Mouse (Mus musculus): ENCODE measurements around the gene Trim63. TPM values are rescaled to one million over a fixed set of nuclear protein-coding genes. Genes with fewer than 3 reads are reported as not detected.
"Not testable (repeated sequence)": the region's sequence is repeated elsewhere in the genome, so short reads cannot be mapped to it uniquely, and the experiment has no call there.

The Trim63 gene
- polyA plus RNA-seq, 1 experiment: not detected

DNA sequence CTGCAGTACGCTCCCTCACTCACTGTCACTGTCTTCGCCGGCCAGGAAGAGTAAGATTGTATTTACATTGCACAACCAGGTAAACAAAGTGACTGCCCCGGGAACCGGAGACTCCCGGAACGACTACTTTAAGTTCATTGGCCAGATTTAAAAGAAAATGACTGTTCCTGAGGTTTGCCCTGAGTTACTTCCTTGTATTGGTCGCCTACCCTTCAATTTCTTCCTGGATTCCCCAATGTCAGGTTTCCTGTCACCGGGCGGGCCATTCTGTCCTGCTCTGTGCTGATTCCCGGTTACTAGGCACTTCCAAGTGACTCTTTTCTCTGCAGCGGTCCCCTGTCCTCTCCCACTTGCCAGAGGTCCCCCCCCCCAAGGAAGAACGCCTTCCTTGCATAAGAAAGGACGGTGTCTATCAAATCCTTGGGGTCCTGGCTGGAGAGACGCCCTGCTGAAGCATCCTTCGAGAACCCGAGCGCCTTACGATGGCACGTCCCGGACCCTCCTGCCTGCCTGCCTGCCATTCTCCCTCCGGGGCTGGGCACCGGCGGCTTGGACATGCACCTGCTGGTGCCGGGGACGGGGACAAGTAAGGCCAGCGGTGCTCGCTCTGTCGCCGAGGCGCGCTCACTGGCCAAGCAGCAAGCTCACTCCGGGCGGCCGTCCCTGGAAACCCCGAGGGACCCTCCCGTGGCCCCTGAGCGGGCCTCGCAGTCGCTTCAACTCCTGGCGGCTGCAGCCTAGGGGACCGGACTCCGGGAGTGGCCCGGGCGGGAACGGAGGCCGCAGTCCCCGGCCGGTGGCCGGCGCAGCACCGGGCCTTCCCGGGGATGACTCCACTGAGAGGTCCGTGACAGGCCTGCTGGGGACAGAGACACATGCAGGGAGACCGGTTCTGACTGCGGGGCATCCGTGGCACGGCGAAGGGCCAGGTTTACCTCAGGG is 28.4 kb upstream of the Trim63 start:
- no peak for TF ChIP-seq CTCF (IDR thresholded peaks at IDR 0.05; ENCODE audit: insufficient read depth, low read depth, low read length)
- TF ChIP-seq POLR2A (IDR thresholded peaks at IDR 0.05; ENCODE audit: insufficient read depth, low read depth, low read length): no peak
- H3K4me1 ChIP-seq (ENCODE audit: control insufficient read depth, insufficient read depth, low read length): 0 out of 2 replicates have a peak, but pooled peaks cover 6% of the 10 kb centered on the region
- peak overlapping the region; percentile 98 for H3K4me3 ChIP-seq (ENCODE audit: insufficient read depth, low read depth, low read length)
- peak overlapping the region; percentile 42; the same call in 1 of the 2 replicates for H3K27ac ChIP-seq (ENCODE audit: insufficient read depth, low read depth, low read length)
- WGBS: 1% methylated on average over 59 of the region's 59 CpGs

DNA sequence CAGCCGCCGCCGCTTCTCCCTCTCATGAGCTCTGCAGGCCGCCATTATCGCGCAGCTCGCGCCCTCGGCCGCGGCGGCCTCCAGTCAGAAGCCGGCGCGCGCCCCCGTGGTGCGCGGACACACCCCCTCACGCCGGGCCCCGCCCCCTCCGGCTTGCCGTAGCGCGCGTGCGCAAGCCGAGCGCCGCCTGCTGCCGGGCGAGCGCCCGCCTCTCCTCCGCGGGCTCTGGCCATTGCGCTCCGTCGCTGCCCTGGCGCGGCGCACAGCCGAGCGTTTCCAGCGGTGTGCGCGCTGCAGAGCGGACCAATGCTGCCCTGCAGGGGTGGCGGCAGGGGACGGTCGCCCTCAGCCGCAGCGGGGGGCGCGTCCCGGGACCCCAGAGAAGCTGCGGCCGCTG is 27.8 kb upstream of the Trim63 start:
- under 1% methylated on average over 57 of the region's 59 CpGs for WGBS
- no peak for TF ChIP-seq CTCF (IDR thresholded peaks at IDR 0.05; ENCODE audit: insufficient read depth, low read depth, low read length)
- peak; percentile 93 for TF ChIP-seq POLR2A (IDR thresholded peaks at IDR 0.05; ENCODE audit: insufficient read depth, low read depth, low read length)
- 0 out of 2 replicates have a peak, but pooled peaks cover 6% of the 10 kb centered on the region for H3K4me1 ChIP-seq (ENCODE audit: control insufficient read depth, insufficient read depth, low read length)
- H3K4me3 ChIP-seq (ENCODE audit: insufficient read depth, low read depth, low read length): peak overlapping the region; percentile 98
- H3K27ac ChIP-seq (ENCODE audit: insufficient read depth, low read depth, low read length): peak overlapping the region; percentile 76

DNA sequence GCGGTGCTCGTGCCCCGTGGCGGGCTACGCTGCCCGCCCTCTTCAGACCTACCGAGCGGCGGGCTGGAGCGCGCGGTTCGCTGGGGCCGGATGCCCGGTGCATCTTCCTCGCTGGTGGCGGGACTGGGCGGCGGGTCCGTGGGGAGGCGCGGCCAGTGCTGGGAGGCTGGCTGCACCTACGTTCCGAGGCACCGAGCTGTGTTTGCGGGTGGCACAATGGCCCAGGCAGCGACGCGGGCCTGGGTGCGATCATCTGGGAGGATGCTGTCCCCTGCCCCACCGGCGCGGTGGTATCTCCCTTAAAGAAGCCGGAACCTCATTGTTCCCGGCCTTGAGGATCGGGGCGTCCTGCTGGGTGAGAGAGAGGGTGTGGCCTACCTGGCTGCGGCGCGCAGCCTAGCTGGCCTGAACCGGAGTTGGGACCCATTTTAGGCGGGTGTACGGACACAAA is 27.3 kb upstream of the Trim63 start, which contains the start of gene Pdik1l:
Gene Pdik1l, minus strand, starts transcription at position 321 of the 451 bp plus-strand sequence.
- Histone ChIP-seq H3K4me3 (ENCODE audit: insufficient read depth, low read depth, low read length) (peak within 1 kb of the TSS; percentile 98), H3K4me1 (ENCODE audit: control insufficient read depth, insufficient read depth, low read length) (0 out of 2 replicates have a peak, but pooled peaks cover 6% of the 10 kb centered on the region), H3K27ac (ENCODE audit: insufficient read depth, low read depth, low read length) (peak within 1 kb of the TSS; percentile 76)
- TF ChIP-seq CTCF (IDR thresholded peaks at IDR 0.05; ENCODE audit: insufficient read depth, low read depth, low read length) (no peak), POLR2A (IDR thresholded peaks at IDR 0.05; ENCODE audit: insufficient read depth, low read depth, low read length) (no peak)
- WGBS: under 1% methylated on average over 43 of the region's 43 CpGs

DNA sequence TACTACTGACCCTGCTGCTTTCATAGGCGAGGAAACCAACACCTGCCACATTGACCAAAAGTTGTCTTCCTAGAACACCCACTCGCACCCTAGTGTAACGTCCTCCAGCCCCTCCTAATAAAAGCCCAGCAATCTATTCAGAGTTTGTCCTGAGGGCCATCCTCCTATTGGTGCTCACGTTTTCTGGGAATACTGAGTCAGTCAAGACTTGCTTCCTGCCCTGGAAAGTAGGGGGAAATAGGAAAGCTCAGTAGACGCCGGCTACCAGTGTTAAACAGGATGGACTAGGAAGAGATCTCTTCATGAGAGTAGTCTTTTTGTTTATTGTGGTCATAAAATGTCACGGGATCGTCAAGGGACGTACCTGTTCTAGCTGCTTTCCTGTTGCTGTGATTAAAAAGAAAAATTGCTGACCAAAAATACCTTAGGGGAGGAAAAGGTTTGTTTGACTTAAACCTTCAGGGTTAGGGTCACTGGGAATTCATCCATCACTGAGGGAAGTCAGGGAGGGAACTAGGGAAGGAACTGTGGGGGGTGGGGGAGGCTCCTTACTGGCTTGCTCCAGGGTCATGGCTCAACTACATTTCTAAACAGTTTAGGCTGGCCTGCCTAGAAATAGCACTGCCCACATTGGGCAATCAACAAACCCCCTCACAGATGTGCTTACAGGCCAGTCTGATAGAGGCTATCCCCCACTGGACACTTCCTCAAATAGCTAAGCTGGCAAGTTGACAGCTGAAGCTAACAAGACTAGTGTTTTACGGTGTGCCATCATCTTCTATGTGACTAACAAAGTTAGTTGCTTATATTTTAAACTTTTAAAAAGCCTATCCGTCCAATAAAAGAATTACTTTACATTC is 26.3 kb upstream of the Trim63 start:
- Histone ChIP-seq H3K4me1 (ENCODE audit: control insufficient read depth, insufficient read depth, low read length) (0 out of 2 replicates have a peak, but pooled peaks cover 6% of the 10 kb centered on the region), H3K27ac (ENCODE audit: insufficient read depth, low read depth, low read length) (no peak overlapping the region), H3K4me3 (ENCODE audit: insufficient read depth, low read depth, low read length) (no peak overlapping the region)
- TF ChIP-seq POLR2A (IDR thresholded peaks at IDR 0.05; ENCODE audit: insufficient read depth, low read depth, low read length) (no peak), CTCF (IDR thresholded peaks at IDR 0.05; ENCODE audit: insufficient read depth, low read depth, low read length) (no peak)
- 49% methylated on average over 11 of the region's 11 CpGs for WGBS

DNA sequence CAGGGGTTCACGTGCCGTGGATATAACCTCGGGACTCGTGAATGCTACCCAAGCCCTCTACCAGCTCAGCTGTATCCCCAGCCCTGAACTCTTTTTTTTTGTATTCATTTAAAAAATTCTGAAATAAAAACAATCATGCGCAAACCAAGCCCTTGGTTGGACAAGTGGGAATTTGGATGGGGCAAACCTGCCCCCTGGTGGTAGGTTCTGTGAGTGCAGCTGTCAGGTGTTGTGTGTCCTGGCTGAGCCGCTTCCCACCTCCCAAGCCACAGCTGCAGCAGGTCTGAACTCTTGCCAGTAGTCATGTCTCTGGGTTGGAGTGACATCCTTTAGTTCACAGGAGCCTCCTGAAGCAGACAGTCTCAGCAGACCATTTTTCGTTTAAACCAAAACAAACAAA is 22.9 kb upstream of the Trim63 start:
- no peak for TF ChIP-seq POLR2A (IDR thresholded peaks at IDR 0.05; ENCODE audit: insufficient read depth, low read depth, low read length)
- TF ChIP-seq CTCF (IDR thresholded peaks at IDR 0.05; ENCODE audit: insufficient read depth, low read depth, low read length): peak; percentile 76
- Histone ChIP-seq H3K4me1 (ENCODE audit: control insufficient read depth, insufficient read depth, low read length) (no peaks in the 10 kb centered on the region), H3K4me3 (ENCODE audit: insufficient read depth, low read depth, low read length) (no peak overlapping the region), H3K27ac (ENCODE audit: insufficient read depth, low read depth, low read length) (no peak overlapping the region)
- 18% methylated on average over 7 of the region's 7 CpGs for WGBS

DNA sequence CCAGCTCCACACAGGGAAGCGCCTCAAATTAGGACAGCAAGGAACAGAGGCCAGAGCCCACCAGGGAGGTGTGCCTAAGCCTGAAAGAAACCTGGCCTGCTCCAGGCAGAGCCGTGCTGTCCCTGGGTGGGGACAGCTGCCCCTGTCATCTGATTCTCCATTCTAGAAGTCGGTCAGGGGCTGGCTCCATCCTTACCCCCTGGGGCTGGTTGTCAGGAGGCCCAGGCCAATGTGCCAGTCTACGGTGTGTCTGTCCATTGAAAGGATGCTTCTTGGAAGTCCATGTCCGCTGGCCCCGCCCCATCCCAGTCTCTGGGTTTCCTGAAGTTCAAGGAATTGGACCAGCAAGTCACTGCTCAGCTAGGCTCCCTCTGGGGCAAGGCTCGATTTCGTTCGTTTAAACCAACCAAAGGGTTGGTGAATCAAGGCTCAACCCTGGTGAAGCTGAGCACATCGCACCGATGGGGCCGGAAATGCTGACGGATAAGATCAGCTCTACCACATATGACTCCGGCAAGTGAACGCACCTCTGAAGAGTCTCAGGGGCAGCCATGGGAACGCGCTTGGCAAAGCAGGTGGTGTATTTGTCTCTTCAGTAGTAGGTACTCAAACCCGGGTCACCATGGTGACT is 21.7 kb upstream of the Trim63 start:
- H3K27ac ChIP-seq (ENCODE audit: insufficient read depth, low read depth, low read length): no peak overlapping the region
- no peak overlapping the region for H3K4me3 ChIP-seq (ENCODE audit: insufficient read depth, low read depth, low read length)
- 76% methylated on average over 18 of the region's 18 CpGs for WGBS
- no peaks in the 10 kb centered on the region for H3K4me1 ChIP-seq (ENCODE audit: control insufficient read depth, insufficient read depth, low read length)
- no peak for TF ChIP-seq POLR2A (IDR thresholded peaks at IDR 0.05; ENCODE audit: insufficient read depth, low read depth, low read length)

DNA sequence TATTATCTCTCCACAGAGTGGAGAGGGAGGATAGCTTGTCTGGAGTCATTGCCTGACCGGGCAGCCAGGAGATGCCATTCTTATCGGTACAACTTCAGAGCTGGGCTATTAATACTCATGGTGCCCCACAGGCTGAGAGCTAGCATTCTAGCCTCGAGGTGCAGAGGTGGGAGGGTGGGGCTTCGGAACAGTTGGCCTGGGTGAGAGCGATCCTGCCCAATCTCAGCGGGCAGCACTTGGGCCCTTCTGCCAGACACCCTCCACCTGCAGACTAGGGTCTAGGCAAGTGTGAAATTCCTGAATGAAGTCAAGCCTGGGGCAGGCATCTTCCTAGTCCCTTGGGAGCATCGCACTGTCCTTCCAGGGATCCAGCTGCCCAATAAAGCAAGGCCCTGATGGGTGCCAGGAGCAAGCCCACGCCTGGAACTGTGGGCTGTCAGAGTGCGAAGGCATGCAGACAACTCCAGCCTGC is 21.2 kb upstream of the Trim63 start:
- Histone ChIP-seq H3K4me1 (ENCODE audit: control insufficient read depth, insufficient read depth, low read length) (no peaks in the 10 kb centered on the region), H3K4me3 (ENCODE audit: insufficient read depth, low read depth, low read length) (no peak overlapping the region), H3K27ac (ENCODE audit: insufficient read depth, low read depth, low read length) (no peak overlapping the region)
- TF ChIP-seq CTCF (IDR thresholded peaks at IDR 0.05; ENCODE audit: insufficient read depth, low read depth, low read length) (no peak), POLR2A (IDR thresholded peaks at IDR 0.05; ENCODE audit: insufficient read depth, low read depth, low read length) (no peak)
- WGBS: 74% methylated on average over 9 of the region's 9 CpGs

DNA sequence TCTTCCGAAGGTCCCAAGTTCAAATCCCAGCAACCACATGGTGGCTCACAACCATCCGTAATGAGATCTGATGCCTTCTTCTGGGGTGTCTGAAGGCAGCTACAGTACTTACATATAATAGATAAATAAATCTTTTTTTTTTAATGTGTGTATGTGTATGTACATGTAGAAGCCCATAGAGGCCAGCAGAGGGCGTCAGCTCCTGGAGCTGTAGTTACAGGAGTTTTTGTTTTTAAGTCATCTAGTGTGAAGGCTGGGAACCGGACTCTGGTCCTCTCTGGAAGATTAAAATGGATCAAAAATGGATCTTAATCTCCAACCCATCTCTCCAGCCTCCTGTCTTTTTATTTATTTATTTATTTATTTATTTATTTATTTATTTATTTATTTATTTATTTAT is 18.8 kb upstream of the Trim63 start:
- H3K27ac ChIP-seq (ENCODE audit: insufficient read depth, low read depth, low read length); H3K4me3 ChIP-seq (ENCODE audit: insufficient read depth, low read depth, low read length): not testable (repeated sequence)
- H3K4me1 ChIP-seq (ENCODE audit: control insufficient read depth, insufficient read depth, low read length): peaks cover 17% of the 10 kb centered on the region
- WGBS: 88% methylated on average over 4 of the region's 4 CpGs

Data from olfactory bulb, adult 2 months (tissue).